Mouse (Mus musculus) liver, embryonic 16.5 days (tissue): ENCODE data around the gene Fam76b. TPM values are rescaled to one million over a fixed set of nuclear protein-coding genes. Genes with fewer than 3 reads are reported as not detected.
"Not testable (repeated sequence)": the region's sequence is repeated elsewhere in the genome, so short reads cannot be mapped to it uniquely, and the experiment has no call there.

Source experiments
- ATAC-seq: fragments of 200-750 bp; cut with Nextera tagmentation; 2 replicates; pipeline ENCODE4 v1.8.0; 2017; ENCODE audit warnings: low read depth, mild to moderate bottlenecking, moderate number of reproducible peaks, moderate library complexity
- H3K27ac ChIP-seq: fragments of 300-500 bp; sonication (generic); 2 replicates; pipeline ENCODE4 v1.5.1; 2014; ENCODE audit warnings: mild to moderate bottlenecking, low read length
- H3K27me3 ChIP-seq: fragments of 300-500 bp; sonication (generic); 2 replicates; pipeline ENCODE4 v1.6.1; 2014; ENCODE audit warnings: low read depth, low read length, mixed read lengths; ENCODE audit not compliant: control insufficient read depth, insufficient read depth
- H3K36me3 ChIP-seq: fragments of 300-500 bp; sonication (generic); 2 replicates; pipeline ENCODE4 v1.6.1; 2014; ENCODE audit warnings: mild to moderate bottlenecking; ENCODE audit not compliant: control insufficient read depth, insufficient read depth
- H3K4me1 ChIP-seq: fragments of 300-500 bp; sonication (generic); 2 replicates; pipeline ENCODE4 v1.6.1; 2014; ENCODE audit warnings: low read depth, low read length, mixed read lengths; ENCODE audit not compliant: control insufficient read depth
- H3K4me2 ChIP-seq: fragments of 300-500 bp; sonication (generic); 2 replicates; pipeline ENCODE4 v1.6.1; 2014; ENCODE audit warnings: low read depth, low read length, mixed read lengths
- H3K4me3 ChIP-seq: fragments of 300-500 bp; sonication (generic); 2 replicates; pipeline ENCODE4 v1.5.1; 2014; ENCODE audit warnings: low read depth, mild to moderate bottlenecking, low read length
- H3K9ac ChIP-seq: fragments of 300-500 bp; sonication (generic); 2 replicates; pipeline ENCODE4 v1.6.1; 2014; ENCODE audit warnings: low read depth, low read length
- H3K9me3 ChIP-seq: fragments of 300-500 bp; sonication (generic); replicated peaks from 2 replicates; pipeline ENCODE4 v1.6.1; 2016; ENCODE audit warnings: low read length; ENCODE audit not compliant: control insufficient read depth
- WGBS: fragments of 180-500 bp; shearing (Covaris S2); extraction: QIAGEN DNeasy Blood & Tissue Kit; methylation state at CpG from one replicate; pipeline ENCODE4 v1.1.7; 2014; ENCODE audit not compliant: insufficient replicate concordance; 5-methylcytosine and 5-hydroxymethylcytosine counted together
- polyA plus RNA-seq: library from polyadenylated mRNA; unstranded; fragments of >200 nt; fragmentation: Nextera tagmentation; extraction: Ambion mirVana; gene quantifications from 2 replicates; pipeline ENCODE4 v1.2.1, GENCODE M21; 2015

The Fam76b gene
- 6.6 and 8.5 TPM in 2 replicates for polyA plus RNA-seq

GRCm38 (mm10) chr9:13827406-13828086, at the start of gene Fam76b:
TSS of gene Fam76b (plus strand) at chr9:13827716.
- under 1% methylated on average over 65 of the region's 67 CpGs for WGBS
- peak within 1 kb of the TSS; percentile 99 for H3K27ac ChIP-seq
- peak within 1 kb of the TSS; percentile 81 for H3K4me2 ChIP-seq
- H3K9me3 ChIP-seq, result no peaks in the 10 kb centered on the region
- H3K4me1 ChIP-seq, result peaks cover 15% of the 10 kb centered on the region
- peak within 1 kb of the TSS; percentile 97 for H3K9ac ChIP-seq
- H3K4me3 ChIP-seq, result peak within 1 kb of the TSS; percentile 71
- ATAC-seq, result peak; percentile 86
- no peaks in the 10 kb centered on the region for H3K27me3 ChIP-seq
- H3K36me3 ChIP-seq, result peaks cover 13% of the 10 kb centered on the region

GRCm38 (mm10) chr9:13781985-13782384, 45.5 kb upstream of the Fam76b start:
- H3K4me2 ChIP-seq, result no peak overlapping the region
- no peaks in the 10 kb centered on the region for H3K4me1 ChIP-seq
- H3K9ac ChIP-seq, result no peak overlapping the region
- no peak for ATAC-seq
- 74% methylated on average over 1 of the region's 1 CpGs for WGBS
- no peak overlapping the region for H3K27ac ChIP-seq
- no peaks in the 10 kb centered on the region for H3K27me3 ChIP-seq
- H3K9me3 ChIP-seq, result no peaks in the 10 kb centered on the region
- H3K36me3 ChIP-seq, result no peaks in the 10 kb centered on the region
- H3K4me3 ChIP-seq, result no peak overlapping the region

DNA sequence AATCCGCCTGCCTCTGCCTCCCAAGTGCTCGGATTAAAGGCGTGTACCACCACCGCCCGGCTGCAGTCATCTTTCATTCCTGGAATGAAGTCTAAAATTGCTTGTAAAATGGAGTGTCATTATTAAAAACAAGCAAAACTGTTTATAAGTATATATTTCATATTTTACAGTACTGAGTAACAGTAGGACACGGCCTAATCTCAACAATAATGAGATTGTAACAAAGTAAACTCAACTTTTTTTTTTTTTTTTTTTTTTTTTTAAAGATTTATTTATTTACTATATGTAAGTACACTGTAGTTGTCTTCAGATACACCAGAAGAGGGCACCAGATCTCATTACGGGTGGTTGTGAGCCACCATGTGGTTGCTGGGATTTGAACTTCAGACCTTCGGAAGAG, 36.7 kb upstream of the Fam76b start:
- H3K4me2 ChIP-seq, H3K9ac ChIP-seq, H3K4me1 ChIP-seq, H3K27ac ChIP-seq, H3K36me3 ChIP-seq, ATAC-seq, H3K4me3 ChIP-seq, H3K27me3 ChIP-seq, H3K9me3 ChIP-seq: not testable (repeated sequence)
- 81% methylated on average over 7 of the region's 8 CpGs for WGBS

- ATAC-seq, result 0 out of 2 replicates have a peak, but pooled peaks have one; percentile 13
- Histone ChIP-seq H3K36me3 (no peaks in the 10 kb centered on the region; the same call in none of the 2 replicates), H3K4me3 (no peak overlapping the region), H3K9me3 (no peaks in the 10 kb centered on the region), H3K27me3 (no peaks in the 10 kb centered on the region), H3K4me1 (no peaks in the 10 kb centered on the region), H3K9ac (no peak overlapping the region), H3K4me2 (no peak overlapping the region), H3K27ac (no peak overlapping the region)
- 51% methylated on average over 1 of the region's 1 CpGs for WGBS
These were observed 33.2 kb upstream of the Fam76b start for GRCm38 (mm10) chr9:13794302-13794701.

GRCm38 (mm10) chr9:13794756-13795155, 32.8 kb upstream of the Fam76b start:
- Histone ChIP-seq H3K9me3 (no peaks in the 10 kb centered on the region), H3K27ac (no peak overlapping the region), H3K36me3 (no peaks in the 10 kb centered on the region; the same call in 1 of the 2 replicates), H3K4me3 (no peak overlapping the region), H3K4me2 (no peak overlapping the region), H3K27me3 (no peaks in the 10 kb centered on the region), H3K9ac (no peak overlapping the region), H3K4me1 (no peaks in the 10 kb centered on the region)
- WGBS, result 59% methylated on average over 2 of the region's 2 CpGs
- peak; percentile 67 for ATAC-seq

DNA sequence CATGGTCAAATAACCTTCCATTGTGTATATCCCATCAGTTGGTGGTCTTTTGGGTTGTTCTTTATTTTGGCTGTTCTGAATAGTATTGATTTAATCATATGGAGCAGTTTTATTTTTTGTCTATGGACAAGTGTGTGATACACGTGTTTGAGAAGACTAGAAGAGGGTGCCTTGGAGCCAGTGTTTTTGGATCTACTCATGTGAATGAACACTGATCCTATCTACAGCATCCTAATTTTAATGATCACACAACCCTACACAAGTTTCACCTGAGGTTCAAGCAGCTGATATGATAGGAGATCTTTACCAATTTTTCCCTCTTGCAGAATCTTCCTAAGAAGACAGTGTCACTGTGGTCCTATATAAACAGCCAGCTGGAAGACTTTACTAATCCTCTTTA, 23.0 kb upstream of the Fam76b start:
- H3K27me3 ChIP-seq, result no peaks in the 10 kb centered on the region
- no peak overlapping the region for H3K4me3 ChIP-seq
- 82% methylated on average over 1 of the region's 1 CpGs for WGBS
- H3K27ac ChIP-seq, result no peak overlapping the region
- H3K9ac ChIP-seq, result no peak overlapping the region
- no peak overlapping the region for H3K4me2 ChIP-seq
- ATAC-seq, result no peak
- H3K36me3 ChIP-seq, result peaks cover 31% of the 10 kb centered on the region
- H3K9me3 ChIP-seq, result no peaks in the 10 kb centered on the region
- H3K4me1 ChIP-seq, result no peaks in the 10 kb centered on the region

DNA sequence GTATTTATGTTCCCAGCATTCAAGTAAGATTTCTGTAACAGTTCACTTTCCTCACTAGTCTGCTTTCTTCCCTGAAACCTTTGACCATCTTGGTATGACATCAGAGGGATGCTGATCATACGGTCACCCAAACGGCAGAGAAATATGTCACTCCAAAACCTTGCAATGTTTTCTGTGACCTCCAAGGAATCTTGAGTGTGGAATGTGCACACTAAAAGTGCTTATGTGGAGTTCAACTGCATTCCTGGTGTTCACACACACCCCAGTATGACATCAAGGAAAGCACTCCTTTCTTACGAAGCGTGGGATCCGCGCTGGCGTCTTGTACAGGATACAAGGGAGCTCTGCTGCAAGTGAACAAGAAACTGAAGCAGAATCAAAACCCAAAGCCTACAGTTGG, 20.7 kb upstream of the Fam76b start:
- Histone ChIP-seq H3K9me3 (no peaks in the 10 kb centered on the region), H3K36me3 (peaks cover 46% of the 10 kb centered on the region), H3K4me2 (no peak overlapping the region), H3K4me1 (no peaks in the 10 kb centered on the region), H3K9ac (no peak overlapping the region), H3K4me3 (no peak overlapping the region), H3K27ac (no peak overlapping the region), H3K27me3 (no peaks in the 10 kb centered on the region)
- no peak for ATAC-seq
- WGBS, result 95% methylated on average over 7 of the region's 7 CpGs

DNA sequence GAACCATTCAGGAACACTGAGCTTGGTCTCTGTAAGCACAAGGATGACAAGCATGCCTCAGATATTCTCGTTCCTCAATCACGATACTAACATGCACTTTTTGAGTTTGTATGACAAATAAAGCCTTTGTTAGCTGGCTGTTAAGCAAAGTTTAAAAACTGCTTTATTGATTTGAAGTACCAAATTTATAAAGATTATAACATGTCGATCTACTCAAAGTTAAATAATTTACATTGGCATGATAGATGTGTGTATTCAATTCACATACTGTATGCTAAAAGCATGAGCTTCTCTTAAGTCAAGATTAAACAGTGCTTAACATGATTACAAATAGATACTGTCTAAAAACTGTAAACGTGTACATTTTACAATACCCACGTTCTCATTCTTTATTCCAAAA, 19.9 kb upstream of the Fam76b start:
- H3K9ac ChIP-seq, result no peak overlapping the region
- H3K36me3 ChIP-seq, result peaks cover 54% of the 10 kb centered on the region
- H3K4me3 ChIP-seq, result no peak overlapping the region
- H3K9me3 ChIP-seq, result no peaks in the 10 kb centered on the region
- no peak for ATAC-seq
- H3K4me1 ChIP-seq, result no peaks in the 10 kb centered on the region
- H3K27ac ChIP-seq, result no peak overlapping the region
- WGBS, result 83% methylated on average over 5 of the region's 5 CpGs
- no peak overlapping the region for H3K4me2 ChIP-seq
- H3K27me3 ChIP-seq, result no peaks in the 10 kb centered on the region

DNA sequence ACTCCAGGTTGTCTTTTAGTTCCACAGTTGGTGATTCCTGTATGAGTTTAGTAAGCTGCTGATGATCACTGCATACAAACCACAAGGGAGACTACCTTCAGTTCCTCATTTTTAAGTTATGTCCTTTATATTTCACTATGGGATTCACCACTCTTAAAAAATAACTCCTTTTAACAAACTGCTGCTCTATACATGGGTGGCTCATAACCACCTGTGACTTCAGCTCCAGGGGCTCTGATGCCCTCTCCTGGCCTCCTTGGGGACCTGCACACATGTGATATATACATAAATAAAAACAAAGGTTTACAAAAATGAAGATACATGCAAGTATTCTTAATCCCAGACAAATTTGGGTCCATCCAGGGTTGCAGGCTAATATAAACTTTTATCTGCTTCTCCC, 17.6 kb upstream of the Fam76b start:
- H3K4me3 ChIP-seq, result no peak overlapping the region
- H3K9me3 ChIP-seq, result no peaks in the 10 kb centered on the region
- ATAC-seq, result no peak
- no peak overlapping the region for H3K9ac ChIP-seq
- H3K4me2 ChIP-seq, result no peak overlapping the region
- H3K4me1 ChIP-seq, result no peaks in the 10 kb centered on the region
- H3K36me3 ChIP-seq, result peaks cover 63% of the 10 kb centered on the region
- H3K27ac ChIP-seq, result no peak overlapping the region
- no peaks in the 10 kb centered on the region for H3K27me3 ChIP-seq
